Mouse (Mus musculus): Measurements from ENCODE around the gene Gm21985.
"Not testable (repeated sequence)": the region's sequence is repeated elsewhere in the genome, so short reads cannot be mapped to it uniquely, and the experiment has no call there.

Gm21985 gene

GRCm38 (mm10) chr2:112393958-112394357, 127.8 kb downstream of the Gm21985 start:
- DNase-seq, result no peak

DNA sequence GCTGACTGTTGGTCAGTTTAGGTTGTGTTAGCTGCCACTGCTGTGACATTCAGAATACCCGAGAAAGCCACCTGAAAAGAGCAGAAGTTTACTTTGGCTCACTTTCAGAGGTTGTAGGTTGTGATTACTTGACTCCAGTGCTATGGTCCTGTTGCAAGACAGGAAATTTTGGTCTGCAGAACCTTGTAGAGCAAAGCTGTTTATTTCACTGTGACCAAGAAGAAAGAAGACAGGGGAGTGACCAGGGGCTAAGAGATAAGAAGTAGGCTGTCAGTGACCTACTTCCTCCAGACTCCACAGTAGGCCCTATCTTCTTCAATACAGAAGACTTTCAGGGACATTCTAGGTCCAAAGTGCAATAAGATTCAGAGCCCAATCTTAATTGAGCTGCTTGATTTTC, 130.5 kb downstream of the Gm21985 start:
- no peak for DNase-seq

DNA sequence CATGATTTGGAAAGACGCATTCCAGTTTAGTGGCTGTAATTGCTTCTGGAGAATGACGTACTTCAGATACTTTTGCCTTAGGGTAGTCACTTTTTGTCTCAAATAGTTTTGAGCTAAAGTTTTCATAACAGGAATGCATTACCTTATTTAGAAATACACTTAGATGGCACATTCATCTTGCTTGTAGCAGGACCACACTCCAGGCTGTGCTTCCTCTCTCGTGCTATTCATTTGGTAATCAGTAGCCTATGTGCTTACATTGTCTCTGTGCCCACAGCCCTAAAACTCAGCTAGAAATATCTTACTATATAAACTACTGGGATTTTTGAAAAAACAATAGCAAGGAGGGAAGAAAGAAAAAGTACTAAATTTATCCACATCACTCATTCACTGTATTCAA, 140.9 kb downstream of the Gm21985 start:
- DNase-seq, result no peak

GRCm38 (mm10) chr2:112425308-112425707, 159.2 kb downstream of the Gm21985 start:
- no peak for DNase-seq

GRCm38 (mm10) chr2:112428534-112428933, 162.4 kb downstream of the Gm21985 start:
- DNase-seq, result not testable (repeated sequence)

- no peak for DNase-seq
Observed at GRCm38 (mm10) chr2:112429665-112430064, 163.6 kb downstream of the Gm21985 start.

DNA sequence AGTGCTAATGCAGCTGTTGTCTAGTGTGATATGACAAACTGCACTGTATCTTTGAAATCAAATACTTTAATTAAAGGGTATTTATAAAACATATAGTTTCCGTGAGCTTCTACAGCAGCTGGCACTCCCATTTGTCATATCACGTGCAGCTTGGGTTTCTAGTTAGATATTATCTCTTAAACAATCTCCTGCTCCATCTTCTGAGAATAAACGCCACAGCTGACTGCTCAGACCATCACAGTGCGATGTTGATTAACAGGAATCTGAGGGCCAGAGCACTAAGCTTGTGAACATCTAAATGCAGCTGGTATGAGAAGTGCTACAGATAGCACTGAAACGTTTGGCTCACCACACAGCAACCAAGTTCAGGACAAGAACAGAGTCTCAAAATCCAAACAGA, 164.3 kb downstream of the Gm21985 start:
- DNase-seq, result no peak

DNA sequence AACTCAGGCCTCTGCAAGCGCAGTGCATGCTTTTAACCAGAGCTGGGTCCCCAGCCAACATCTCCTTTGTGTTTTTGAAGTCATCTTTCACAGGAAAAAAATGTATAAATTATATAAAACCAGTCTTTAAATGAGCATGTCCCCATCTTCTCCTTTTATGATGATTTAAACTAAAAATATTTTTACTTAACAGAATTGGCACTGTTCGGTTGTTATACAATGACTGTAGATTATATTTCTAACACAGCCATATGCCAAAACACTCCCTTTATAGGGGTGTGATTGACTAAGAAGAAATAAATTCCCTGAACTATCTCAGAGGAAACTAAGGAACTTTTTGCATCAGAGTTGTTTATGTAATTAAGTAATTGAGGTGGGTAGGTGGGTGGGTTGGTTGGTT, 166.4 kb downstream of the Gm21985 start:
- no peak for DNase-seq

DNA sequence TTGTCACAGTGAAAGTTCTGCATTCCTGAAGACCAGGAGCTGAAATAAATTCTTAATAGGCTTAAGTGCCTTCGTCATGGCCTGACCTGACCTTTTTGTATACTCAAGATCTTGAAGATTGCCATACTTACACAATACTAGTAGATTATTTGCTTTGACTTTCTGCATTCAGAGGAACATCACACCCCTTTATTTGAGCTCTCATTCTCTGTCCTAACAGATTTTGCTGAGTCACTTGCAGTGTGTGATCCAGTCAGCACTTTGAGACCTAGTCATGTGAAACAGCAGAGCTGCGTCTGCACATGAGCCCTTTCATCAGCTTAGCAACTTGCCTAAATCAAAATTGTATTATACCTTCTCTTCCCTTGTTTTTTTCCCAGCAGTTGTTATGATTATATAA, 167.2 kb downstream of the Gm21985 start:
- no peak for DNase-seq

GRCm38 (mm10) chr2:112436292-112436691, 170.2 kb downstream of the Gm21985 start:
- no peak for DNase-seq

DNA sequence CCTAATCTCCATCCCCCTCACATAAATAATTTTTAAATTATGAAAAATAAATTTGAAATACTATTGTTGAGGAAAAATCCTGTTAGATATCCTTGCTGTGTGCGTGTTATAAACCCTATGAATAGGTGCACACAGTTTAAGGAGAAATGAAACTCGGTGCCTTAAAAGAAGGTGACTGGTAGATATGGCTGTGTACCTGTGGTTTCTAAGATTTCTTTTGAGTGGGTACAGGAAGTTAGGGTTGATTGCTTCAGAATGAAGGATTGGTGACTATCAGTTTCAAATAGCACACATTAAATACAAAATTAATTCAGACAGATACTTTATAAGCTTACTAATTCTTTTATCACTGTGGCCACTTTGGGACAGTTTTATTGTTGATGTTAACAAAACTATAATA, 171.5 kb downstream of the Gm21985 start:
- DNase-seq, result no peak

- no peak for DNase-seq
Observed at GRCm38 (mm10) chr2:112443491-112443890, 177.4 kb downstream of the Gm21985 start.

DNA sequence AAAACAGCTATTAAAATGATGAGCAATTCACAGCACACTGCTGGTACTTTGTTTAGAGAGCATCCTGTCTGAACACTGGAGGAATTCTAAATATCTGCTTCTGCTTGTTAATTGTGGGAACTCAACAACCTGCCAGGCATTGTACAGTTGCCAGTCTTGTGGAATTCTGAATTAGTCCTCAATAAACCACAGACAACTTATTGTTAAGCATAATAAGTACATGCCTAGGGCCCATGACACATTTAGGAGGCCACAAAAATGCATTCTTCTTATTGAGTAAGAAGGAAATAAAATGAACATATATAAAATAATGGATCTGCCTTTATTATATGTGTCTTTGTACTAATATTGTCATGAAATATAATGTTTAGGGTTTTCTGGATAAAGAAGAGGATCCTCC, 179.4 kb downstream of the Gm21985 start:
- no peak for DNase-seq

DNA sequence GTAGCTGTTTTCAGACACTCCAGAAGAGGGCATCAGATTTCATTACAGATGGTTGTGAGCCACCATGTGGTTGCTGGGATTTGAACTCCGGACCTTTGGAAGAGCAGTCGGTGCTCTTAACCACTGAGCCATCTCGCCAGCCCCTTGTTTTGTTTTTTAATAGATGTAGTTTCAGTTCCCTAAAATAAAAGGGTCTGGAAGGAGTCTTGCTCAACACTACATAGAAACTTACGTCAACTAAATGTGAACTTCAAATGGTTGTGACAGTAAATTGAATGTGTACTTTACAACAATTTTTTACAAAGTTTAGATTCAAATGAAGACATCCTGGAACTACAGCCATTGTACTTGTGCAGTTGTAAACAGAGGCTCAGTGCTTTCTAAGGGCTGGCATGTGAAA, 181.9 kb downstream of the Gm21985 start:
- DNase-seq, result not testable (repeated sequence)

- DNase-seq, result no peak
Observed at GRCm38 (mm10) chr2:112448510-112449059, 182.5 kb downstream of the Gm21985 start.

- DNase-seq, result no peak
Observed at GRCm38 (mm10) chr2:112449597-112450296, 183.6 kb downstream of the Gm21985 start.

DNA sequence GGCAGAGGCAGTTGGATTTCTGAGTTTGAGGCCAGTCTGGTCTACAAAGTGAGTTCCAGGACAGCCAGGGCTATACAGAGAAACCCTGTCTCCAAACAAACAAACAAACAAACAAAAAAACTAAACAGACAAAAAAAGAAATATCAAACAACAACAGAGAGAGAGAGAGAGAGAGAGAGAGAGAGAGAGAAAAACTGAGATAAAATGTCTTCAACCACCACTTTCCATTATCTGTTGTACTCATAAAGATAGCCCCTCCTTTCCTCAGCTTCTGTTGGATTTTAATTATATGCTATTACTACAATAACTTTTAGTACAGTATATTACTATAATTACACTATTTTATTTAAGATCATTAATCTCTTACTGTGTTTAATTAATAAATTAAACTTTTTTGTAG, 186.4 kb downstream of the Gm21985 start:
- DNase-seq, result not testable (repeated sequence)

- DNase-seq, result no peak
Observed at GRCm38 (mm10) chr2:112454125-112454861, 188.2 kb downstream of the Gm21985 start.

GRCm38 (mm10) chr2:112454862-112455564, 188.9 kb downstream of the Gm21985 start, which contains the start of gene Emc7:
TSS of gene Emc7 (plus strand) at chr2:112454997.
- DNase-seq, result peak; percentile 97
